Mouse (Mus musculus) inflammation-experienced regulatory T-cells (primary cell): ENCODE results near the gene Fam19a4. TPM values are rescaled to one million over a fixed set of nuclear protein-coding genes. Genes with fewer than 3 reads are reported as not detected.

Experiments used
- polyA plus RNA-seq, 2 experiments: library from polyadenylated mRNA; unstranded; fragments of 100-300 nt; shearing (Covaris generic); gene quantifications; one replicate each; pipeline ENCODE4 v1.2.1; 2017

Fam19a4 gene
- under 1 TPM in 1 of 2 experiments, not detected in 1; 0.16 TPM for polyA plus RNA-seq

DNA sequence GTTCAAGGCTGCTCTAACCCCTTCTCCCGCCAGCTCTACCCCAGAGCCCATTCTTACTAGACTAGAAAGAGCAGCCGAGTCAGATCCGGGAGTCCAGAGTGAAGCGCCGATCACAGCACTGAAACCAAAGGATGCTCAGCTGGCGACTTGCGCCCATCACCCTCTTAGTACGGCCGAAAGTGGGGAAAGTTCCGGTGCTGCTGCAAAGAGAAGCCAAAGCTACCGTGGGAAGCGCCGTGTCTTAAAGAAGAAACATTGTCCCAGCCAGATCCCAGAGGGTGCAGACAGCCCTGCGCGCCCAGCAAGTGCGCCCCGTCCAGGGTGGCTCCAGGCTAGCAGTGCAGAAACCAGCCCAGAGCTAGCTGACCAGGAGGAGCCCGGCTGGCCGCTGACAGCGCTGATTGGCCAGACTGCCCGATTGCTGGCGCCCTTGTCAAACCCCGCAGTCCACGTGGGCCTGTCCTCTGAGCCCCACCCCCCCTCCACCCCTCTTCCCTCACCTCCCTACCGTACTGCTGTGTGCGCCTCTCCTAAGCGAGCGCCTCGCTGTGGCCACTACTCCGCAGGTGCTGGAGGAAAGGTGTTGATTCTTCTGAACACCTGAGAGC, at the start of gene Fam19a4:
TSS of gene Fam19a4 (minus strand) at position 340 of the 608 bp plus-strand sequence.

Other genes with a start within 250 kb of the Fam19a4 start
- 10 to 100 TPM; 18.1 to 19.6 TPM for gene Eogt, start 88.8 kb upstream of the Fam19a4 start, polyA plus RNA-seq
- 10 to 100 TPM; 24.5 to 30.3 TPM for gene Tmf1, start 118.7 kb upstream of the Fam19a4 start, polyA plus RNA-seq
- gene Uba3, start 145.2 kb upstream of the Fam19a4 start, polyA plus RNA-seq, result 10 to 100 TPM; 34.9 to 41.1 TPM
- gene Arl6ip5, start 150.3 kb upstream of the Fam19a4 start, polyA plus RNA-seq, result 100 to 1,000 TPM; 208 to 212 TPM
- gene Lmod3, start 192.3 kb upstream of the Fam19a4 start, polyA plus RNA-seq, result not detected